8 mouse cellular contexts compared by ENCODE assay signal in the genomic region with DNA sequence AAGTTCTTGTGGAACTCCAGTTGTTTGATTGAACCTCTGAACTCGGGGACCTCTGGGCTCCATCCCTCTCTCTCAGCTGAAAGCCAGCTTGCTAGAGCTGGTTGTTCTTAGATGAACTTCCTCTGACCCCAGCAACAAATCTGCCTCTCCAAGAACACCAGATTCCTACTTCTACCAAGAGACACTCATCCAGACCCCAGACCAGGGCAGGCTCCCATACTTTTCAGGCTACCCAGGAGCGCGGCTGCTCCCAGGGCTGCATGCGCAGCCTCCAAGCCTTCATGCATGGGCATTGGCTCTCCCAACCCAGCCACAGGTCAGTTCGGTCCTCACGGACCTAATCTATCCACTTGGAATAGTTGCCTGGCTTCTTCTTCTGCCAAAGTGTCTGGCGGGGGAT. TPM values are rescaled to one million over a fixed set of nuclear protein-coding genes. Genes with fewer than 3 reads are reported as not detected.
DNase-seq lines count a peak whose midpoint lies in the region; ATAC-seq and TF ChIP-seq lines count a peak whose summit lies in the region.

A gene (plus strand): TSS at position 217 of the 400 bp plus-strand sequence.

- H3K79me2 ChIP-seq in CH12.LX (replicated peaks; ENCODE audit: control insufficient read depth, extremely low read depth, insufficient read depth, poor library complexity, severe bottlenecking): no peaks in the 10 kb centered on the region

- 76% methylated on average over 7 of the region's 7 CpGs for WGBS in neural tube, embryonic 15.5 days

- in situ Hi-C loops in CH12.LX (cut with MboI; ENCODE audit: low pct_ligation_motif_present, low pct_unique_long_range_greater_than_20kb, low sequenced_read_pairs): no loop called here

- dilution Hi-C loops in CH12.LX (cut with MboI; ENCODE audit: extremely low pct_ligation_motif_present, extremely low pct_unique_long_range_greater_than_20kb, low sequenced_read_pairs): no loop called here

- DNase-seq in frontal cortex, adult 2 months (ENCODE audit: extremely low spot score in 1 of 2, low spot score in 1 of 2): no peak
- DNase-seq in frontal cortex, postnatal 10 days (ENCODE audit: low spot score in 2 of 2): no peak
- DNase-seq in CH12.LX (ENCODE audit: extremely low read depth): no peak
- no peak for DNase-seq in gonadal fat pad, adult 2 months (ENCODE audit: low read depth)
- DNase-seq in left cerebral cortex, postnatal 10 days (ENCODE audit: extremely low spot score in 1 of 2, low spot score in 2 of 2): no peak
- no peak for DNase-seq in cerebellum, adult 18-20 months
- no peak for DNase-seq in thymus, postnatal 4 days

- TF ChIP-seq CTCF in CH12.LX (conservative IDR thresholded peaks at IDR 0.05 in 1 of 2, IDR thresholded peaks at IDR 0.05 in 1 of 2; ENCODE audit: low read depth in 2 of 2, low read length in 2 of 2): no peak

- no peaks in the 10 kb centered on the region for H3K9me3 ChIP-seq in CH12.LX (replicated peaks; ENCODE audit: low read length)
- H3K9me3 ChIP-seq in neural tube, embryonic 15.5 days (replicated peaks): no peaks in the 10 kb centered on the region

- H3K4me3 ChIP-seq in CH12.LX (replicated peaks in 1 of 3; ENCODE audit: low read depth in 2 of 3, low read length in 2 of 3, poor library complexity in 1 of 3): no peak within 1 kb of the TSS
- H3K4me3 ChIP-seq in neural tube, embryonic 15.5 days (replicated peaks): no peak within 1 kb of the TSS

- no peak for TF ChIP-seq EP300 in CH12.LX (IDR thresholded peaks at IDR 0.05; ENCODE audit: low read length)

- TF ChIP-seq POLR2A in CH12.LX (IDR thresholded peaks at IDR 0.05; ENCODE audit: low read depth, low read length): no peak

- TF ChIP-seq RAD21 in CH12.LX (IDR thresholded peaks at IDR 0.05; ENCODE audit: low read depth, low read length): no peak

- ATAC-seq in neural tube, embryonic 15.5 days (ENCODE audit: low FRiP score): no peak

- no peak within 1 kb of the TSS for H3K9ac ChIP-seq in CH12.LX (ENCODE audit: insufficient read depth, low read depth)
- no peak within 1 kb of the TSS for H3K9ac ChIP-seq in neural tube, embryonic 15.5 days (replicated peaks)

- intact Hi-C loops in left cerebral cortex, postnatal 10 days (cut with DNase I): no loop called here

- H3K27me3 ChIP-seq in CH12.LX (replicated peaks): no peaks in the 10 kb centered on the region
- no peaks in the 10 kb centered on the region for H3K27me3 ChIP-seq in neural tube, embryonic 15.5 days (replicated peaks)

- no peak within 1 kb of the TSS for H3K27ac ChIP-seq in CH12.LX (ENCODE audit: insufficient read depth, low read depth)
- no peak within 1 kb of the TSS; the same call in 1 of the 2 replicates for H3K27ac ChIP-seq in neural tube, embryonic 15.5 days (replicated peaks)

- no peaks in the 10 kb centered on the region for H3K4me1 ChIP-seq in CH12.LX (ENCODE audit: control insufficient read depth in 1 of 2, insufficient read depth in 2 of 2)
- peaks cover 3% of the 10 kb centered on the region; the same call in 1 of the 2 replicates for H3K4me1 ChIP-seq in neural tube, embryonic 15.5 days

- H3K36me3 ChIP-seq in CH12.LX (replicated peaks in 1 of 2; ENCODE audit: control insufficient read depth in 1 of 2, insufficient read depth in 1 of 2, low read length in 1 of 2): no peaks in the 10 kb centered on the region
- no peaks in the 10 kb centered on the region for H3K36me3 ChIP-seq in neural tube, embryonic 15.5 days

- peak within 1 kb of the TSS; percentile 15; the same call in 1 of the 2 replicates for H3K4me2 ChIP-seq in CH12.LX (ENCODE audit: insufficient read depth, low read depth, poor library complexity, severe bottlenecking)
- H3K4me2 ChIP-seq in neural tube, embryonic 15.5 days: no peak within 1 kb of the TSS

TF ChIP-seq in CH12.LX, 34 proteins besides CTCF, POLR2A, EP300 and RAD21:
- TF ChIP-seq RCOR1 (conservative IDR thresholded peaks at IDR 0.05; ENCODE audit: low read depth, low read length) (no peak), E2F4 (IDR thresholded peaks at IDR 0.05; ENCODE audit: insufficient replicate concordance, low read depth, low read length) (no peak), MEF2A (IDR thresholded peaks at IDR 0.05; ENCODE audit: borderline replicate concordance, low read depth, low read length) (no peak), KAT2A (IDR thresholded peaks at IDR 0.05; ENCODE audit: insufficient replicate concordance, low read length) (no peak), MXI1 (IDR thresholded peaks at IDR 0.05; ENCODE audit: low read depth, low read length) (no peak), JUN (IDR thresholded peaks at IDR 0.05; ENCODE audit: insufficient read depth, low read depth, low read length) (no peak), MAZ (IDR thresholded peaks at IDR 0.05; ENCODE audit: low read depth, low read length) (no peak), TBP (conservative IDR thresholded peaks at IDR 0.05; ENCODE audit: low read depth, low read length) (no peak), BHLHE40 (IDR thresholded peaks at IDR 0.05; ENCODE audit: low read depth, low read length) (no peak), USF2 (conservative IDR thresholded peaks at IDR 0.05; ENCODE audit: low read depth, low read length) (no peak), CHD1 (IDR thresholded peaks at IDR 0.05; ENCODE audit: low read depth, low read length) (no peak)
TF ChIP-seq in CH12.LX: peak in this region for 0.

RNA-seq across cellular contexts. Expression of the gene that starts here (rescaled TPM):
- 53.9 and 57.8 TPM in 2 replicates for polyA plus RNA-seq in frontal cortex, adult 2 months (2012; rRNA removed)
- total RNA-seq in CH12.LX (2012; rRNA removed): 0.08 and 0.13 TPM in 2 replicates
- not detected in 2 replicates for total RNA-seq in CH12.LX (2014; rRNA removed)
- polyA plus RNA-seq in CH12.LX (2012; ENCODE audit: insufficient read length, low read depth): 0.42 TPM in 1 of 2 replicates, not detected in the other
- 268 and 948 TPM in 2 replicates for polyA plus RNA-seq in gonadal fat pad, adult 2 months (2012; rRNA removed)
- total RNA-seq in left cerebral cortex, postnatal 10 days (2021): 100 to 1,000 TPM; 102 to 105 TPM
- 378 and 417 TPM in 2 replicates for polyA plus RNA-seq in neural tube, embryonic 15.5 days (2015; fragmentation: Nextera tagmentation; extraction: Ambion mirVana)

Comparison
In these comparisons a context has a peak if more than half of its experiments do, and no peak if none do; other contexts are left out.
1. RNA of the gene that starts here (total RNA-seq): 102 to 105 TPM in left cerebral cortex, postnatal 10 days; 0.08 to 0.13 TPM in CH12.LX; every median in the first group is over 10 times any median in the second.
2. RNA of the gene that starts here (polyA plus RNA-seq): 268 to 948 TPM in gonadal fat pad, adult 2 months, 378 to 417 TPM in neural tube, embryonic 15.5 days and 53.9 to 57.8 TPM in frontal cortex, adult 2 months; 0.42 TPM in CH12.LX; every median in the first group is over 10 times any median in the second.